Mouse (Mus musculus) gastrocnemius, adult 8-10 months (tissue): ENCODE results near the gene Slc25a20. TPM values are rescaled to one million over a fixed set of nuclear protein-coding genes. Genes with fewer than 3 reads are reported as not detected.
"Not testable (repeated sequence)": the region's sequence is repeated elsewhere in the genome, so short reads cannot be mapped to it uniquely, and the experiment has no call there.

ENCODE experiments used
- DNase-seq, 2 experiments: peaks; one replicate each; pipeline ENCODE4 v3.0.0; 2022; ENCODE audit warnings: low spot score in 2 of 2
- total RNA-seq, 4 experiments: library from RNA; stranded (reverse); gene quantifications; 2 replicates each; pipeline ENCODE4 v1.2.4; 2022

The Slc25a20 gene
- 10 to 100 TPM; 62.5 to 78.8 (median 68.7) TPM for total RNA-seq

GRCm38 (mm10) chr9:108661677-108662612, at the start of gene Slc25a20:
Gene Slc25a20, plus strand, starts transcription at chr9:108662088.
- DNase-seq, result peak; percentile 57 to 79

- DNase-seq, result no peak
These were observed 44.6 kb upstream of the Slc25a20 start for GRCm38 (mm10) chr9:108617301-108617700.

DNA sequence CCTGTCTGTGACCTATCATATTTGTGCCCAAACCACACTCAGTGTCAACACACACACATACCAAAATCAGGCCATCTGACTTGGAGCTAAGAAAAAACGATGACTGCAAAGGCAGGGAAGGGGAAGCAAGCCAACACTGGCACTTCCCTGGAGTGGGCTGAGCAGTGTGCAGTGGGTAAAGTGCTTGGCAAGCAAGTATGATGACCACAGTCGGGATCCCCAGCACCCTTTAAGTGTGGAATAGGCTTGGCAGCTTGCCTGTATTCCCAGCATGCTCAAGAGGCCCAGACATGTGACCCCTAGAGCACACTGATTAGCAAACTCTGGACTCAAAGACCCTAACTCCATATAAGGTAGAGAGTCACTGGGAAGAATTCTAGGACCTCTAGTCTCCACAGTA, 35.4 kb upstream of the Slc25a20 start:
- no peak for DNase-seq

DNA sequence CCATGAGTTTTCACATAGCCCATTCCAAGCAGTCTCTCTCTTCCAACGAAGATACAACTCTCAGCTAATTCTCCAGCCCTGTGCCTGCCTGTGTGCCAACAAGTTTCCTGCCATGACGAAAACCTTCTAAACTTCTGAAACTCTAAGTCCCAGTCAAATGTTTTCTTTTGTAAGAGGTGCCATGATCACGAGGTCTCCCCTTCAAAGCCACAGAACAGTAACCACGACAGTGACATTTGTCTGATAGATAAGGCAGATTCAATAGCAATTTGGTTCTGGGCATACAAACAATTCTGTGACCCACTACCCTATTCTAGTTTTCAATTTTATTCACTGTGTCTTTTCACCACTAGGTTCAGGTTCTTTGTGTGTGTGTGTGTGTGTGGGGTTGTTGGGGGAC, 33.7 kb upstream of the Slc25a20 start:
- no peak for DNase-seq

DNA sequence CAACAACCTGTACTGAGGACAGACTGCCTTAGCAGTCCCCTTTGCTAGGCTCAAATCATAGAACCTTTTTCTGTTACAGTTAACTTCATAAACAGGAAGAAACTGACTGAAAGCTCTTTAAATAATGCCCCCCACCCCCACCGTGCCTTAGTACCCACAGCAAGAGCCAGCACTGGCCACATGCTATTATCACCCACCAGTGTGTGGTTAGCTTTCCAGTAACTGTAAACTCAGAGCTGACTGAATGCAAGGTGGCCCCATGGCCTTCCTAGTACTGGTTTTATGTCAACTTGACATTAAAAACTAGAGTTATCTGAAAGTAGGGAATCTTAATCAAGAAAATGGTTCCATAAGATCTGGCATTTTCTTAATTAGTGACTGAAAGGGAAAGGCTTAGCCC, 31.2 kb upstream of the Slc25a20 start:
- DNase-seq, result no peak

DNA sequence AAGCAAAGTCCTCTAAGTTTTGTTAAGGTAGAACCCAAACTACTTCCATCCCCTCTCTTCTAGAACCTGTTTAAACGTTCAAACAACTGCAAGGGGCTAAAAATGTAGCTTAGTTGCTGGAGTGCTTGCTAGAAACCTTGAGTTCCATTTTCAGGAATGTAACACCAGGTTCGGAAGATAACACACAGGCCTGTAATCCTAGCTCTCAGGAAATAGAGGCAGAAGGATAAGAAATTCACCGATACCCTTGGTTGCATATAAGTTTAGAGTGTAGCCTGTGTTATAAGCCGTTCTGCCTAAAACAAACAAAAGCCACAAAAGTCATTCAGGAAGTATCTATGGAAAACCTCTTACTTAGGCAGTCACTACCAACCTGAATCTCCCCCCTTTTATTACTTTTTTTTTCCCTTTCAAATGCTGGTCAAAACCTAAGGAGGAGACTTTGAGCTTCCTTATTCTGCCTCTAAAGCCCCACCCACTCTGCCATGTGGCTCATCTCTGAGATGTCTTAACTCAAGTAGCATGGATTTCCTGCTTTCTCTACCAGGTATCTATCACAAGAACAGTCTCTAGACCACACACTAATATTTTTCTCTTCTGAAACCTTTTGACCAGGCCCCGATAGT, 30.1 kb upstream of the Slc25a20 start:
- no peak for DNase-seq

DNA sequence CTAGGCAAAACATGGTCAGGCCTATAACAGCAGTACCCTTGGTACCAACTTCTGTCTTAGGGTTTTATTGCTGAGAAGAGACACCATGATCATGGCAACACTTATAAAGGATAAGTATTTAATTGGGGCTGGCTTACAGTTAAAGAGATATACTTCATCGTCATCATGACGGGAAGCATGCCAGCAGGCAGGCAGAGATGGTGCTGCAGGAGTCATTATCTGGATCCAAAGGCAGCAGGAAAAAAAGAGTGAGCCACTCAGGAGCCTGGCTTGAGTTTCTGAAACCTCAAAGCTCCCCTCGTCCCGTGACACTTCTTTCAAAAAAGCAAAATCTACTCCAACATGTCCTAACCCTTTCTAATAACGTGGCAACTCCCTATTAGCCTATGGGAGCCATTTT, 29.5 kb upstream of the Slc25a20 start:
- no peak for DNase-seq

DNA sequence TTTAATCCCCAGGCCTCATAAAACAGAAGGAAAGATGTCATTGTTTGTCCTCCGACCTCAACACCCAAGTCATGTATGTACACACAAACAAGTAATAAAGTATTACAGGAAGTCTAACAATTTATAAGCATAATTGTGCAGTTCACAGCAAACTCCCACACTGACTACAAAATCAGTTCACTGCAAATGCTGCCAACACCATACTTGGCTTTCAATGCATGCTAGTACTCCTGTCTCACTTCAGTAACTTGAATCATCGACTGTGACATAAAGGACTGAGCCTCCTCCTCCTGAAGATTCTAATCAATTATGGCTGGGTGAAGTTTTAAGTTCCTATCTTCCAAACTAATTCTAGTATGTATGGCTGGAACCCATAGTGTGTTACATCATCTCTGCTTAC, 28.0 kb upstream of the Slc25a20 start:
- no peak for DNase-seq

DNA sequence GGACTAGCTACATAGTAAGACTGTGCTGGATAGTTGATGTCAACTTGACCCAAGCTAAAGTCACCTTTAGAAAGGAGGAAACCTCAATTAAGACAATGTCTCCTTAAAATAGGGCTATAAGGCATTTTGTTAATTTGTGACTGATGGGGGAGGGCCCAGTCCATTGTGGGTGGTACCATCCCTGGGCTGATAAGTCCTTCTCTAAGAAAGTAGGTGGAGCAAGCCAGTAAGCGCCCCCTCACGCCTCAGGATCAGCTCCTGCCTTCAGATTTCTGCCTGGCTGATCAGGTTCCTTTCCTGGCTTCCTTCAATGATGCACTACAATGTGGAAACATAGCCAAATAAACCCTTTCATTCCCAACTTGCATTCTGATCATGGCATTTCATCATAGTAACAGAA, 26.5 kb upstream of the Slc25a20 start:
- no peak for DNase-seq

DNA sequence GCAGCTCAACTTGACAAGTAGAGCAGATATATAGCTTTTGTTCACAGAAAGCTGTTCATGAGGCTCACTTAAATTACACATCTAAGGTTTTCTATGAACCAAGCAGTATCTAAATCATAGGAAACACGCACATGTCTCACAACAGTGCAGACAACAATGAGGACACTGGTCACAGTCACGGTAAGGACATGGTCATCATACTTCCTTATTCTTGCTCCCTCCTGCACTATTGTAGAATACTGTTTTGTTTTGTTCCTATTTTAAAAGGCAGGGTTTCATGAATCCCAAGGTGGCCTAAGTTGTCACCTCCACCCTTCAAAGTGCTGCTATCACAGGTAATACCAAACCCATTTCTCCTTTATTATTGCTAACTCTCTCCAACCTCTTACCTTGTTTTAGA, 22.1 kb upstream of the Slc25a20 start:
- no peak for DNase-seq

DNA sequence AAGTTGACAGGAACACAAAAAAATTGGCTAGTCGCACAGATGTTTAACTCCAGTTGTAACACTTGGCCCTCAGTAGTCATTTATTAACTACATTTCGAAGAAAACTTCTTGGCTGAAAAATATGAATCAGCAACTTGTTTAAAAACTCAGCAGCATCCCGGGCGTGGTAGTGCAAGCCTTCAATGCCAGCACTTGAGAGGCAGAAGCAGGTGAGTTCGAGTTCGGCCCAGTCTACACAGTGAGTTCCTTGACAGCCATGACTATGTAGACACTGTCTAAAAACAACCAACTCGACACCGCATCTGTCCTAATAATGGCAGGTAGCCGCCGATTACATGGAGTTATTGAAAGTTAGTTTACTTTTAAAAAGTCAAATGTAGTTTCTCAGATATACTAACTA, 13.7 kb upstream of the Slc25a20 start:
- no peak for DNase-seq

- peak; percentile 78 to 85 for DNase-seq
These were observed 13.0 kb upstream of the Slc25a20 start, which contains the start of gene Arih2 for GRCm38 (mm10) chr9:108648611-108649560. Gene Arih2, minus strand, starts transcription at chr9:108649386.

GRCm38 (mm10) chr9:108649561-108650440, 12.1 kb upstream of the Slc25a20 start:
- DNase-seq, result no peak

DNA sequence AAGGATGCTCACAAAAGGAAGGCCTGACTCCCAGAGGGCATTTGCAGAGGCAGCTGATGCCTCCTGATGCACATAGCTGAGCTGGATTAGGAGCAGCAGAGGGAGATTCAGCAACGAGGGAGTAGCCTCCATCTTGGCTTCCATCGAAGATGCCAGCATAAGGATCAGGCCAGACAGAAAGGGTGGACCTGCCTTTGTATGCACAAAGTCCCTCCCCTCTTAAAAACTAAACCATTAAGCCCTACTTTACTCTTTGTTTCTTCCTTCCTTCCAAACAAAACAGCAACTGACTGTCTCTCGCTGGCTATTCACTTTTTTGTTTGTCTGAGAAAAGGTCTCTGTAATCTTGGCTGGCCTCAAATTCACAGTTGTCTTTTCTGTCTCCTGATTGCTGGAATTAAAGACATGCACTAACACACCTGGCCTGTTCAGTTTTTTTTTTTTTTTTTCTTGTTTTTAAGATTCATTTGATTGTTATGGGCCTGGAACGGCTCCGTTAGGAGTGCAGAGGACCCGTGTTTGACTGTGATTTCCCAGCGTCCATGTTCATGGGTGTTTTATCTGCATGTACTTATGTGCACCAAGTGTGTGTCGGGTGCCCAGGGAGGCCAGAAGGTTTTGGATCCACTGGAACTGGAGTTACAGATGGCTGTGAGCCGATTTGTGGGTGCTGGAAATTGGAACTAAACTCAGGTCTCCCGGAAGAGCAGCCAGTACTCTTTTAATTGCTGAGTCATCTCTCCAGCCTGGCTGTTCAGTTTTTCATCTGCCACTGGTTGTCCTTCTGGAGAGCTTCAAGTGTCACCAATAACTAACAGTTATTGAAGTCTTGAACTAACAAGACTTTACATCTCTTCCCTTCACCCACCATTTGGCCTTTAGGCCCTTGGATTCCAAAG, 7.1 kb upstream of the Slc25a20 start:
- no peak for DNase-seq

DNA sequence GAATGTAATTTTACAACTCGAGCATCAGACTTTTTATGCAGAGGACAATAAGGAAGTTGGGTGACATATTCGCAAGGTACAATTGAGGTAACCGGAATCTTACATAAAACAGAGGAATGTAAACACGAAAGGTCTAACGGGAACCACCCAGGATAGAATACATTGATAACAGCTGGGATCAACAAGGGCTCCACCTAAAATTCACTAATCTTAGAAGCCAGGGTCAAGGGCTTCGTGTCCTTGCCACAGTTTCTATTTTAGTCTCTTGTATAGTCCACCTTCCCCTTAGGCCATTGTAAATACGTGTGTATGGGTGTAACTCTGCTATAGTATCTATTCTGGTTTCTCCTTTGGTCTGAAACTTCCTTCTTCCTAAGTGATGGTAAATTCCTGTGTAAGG, 6.0 kb upstream of the Slc25a20 start:
- DNase-seq, result not testable (repeated sequence)

DNA sequence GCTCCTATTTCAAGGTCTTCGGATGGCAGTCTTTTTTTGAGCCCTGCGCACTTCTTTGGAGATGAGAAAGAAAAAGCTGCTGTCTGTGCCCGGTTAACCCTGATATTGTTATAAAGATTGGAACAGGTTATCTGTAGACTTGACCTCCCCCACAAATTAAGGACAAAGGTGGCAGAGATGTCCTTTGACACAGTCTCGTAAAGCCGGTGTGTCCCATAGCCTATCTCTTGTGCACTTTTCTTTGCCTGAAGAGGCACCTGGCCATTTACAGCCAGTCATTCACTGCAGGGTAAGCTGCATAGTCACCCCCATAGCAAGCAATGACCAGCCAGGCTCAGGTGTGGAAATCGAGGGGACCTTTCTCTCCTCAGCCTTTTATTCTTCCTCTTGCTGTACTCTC, 772 bp downstream of the Slc25a20 start:
- DNase-seq, result no peak

- DNase-seq, result no peak
These were observed 8.0 kb downstream of the Slc25a20 start for GRCm38 (mm10) chr9:108669875-108670274.

- no peak for DNase-seq
These were observed 11.3 kb downstream of the Slc25a20 start for GRCm38 (mm10) chr9:108673151-108673550.

GRCm38 (mm10) chr9:108680026-108680425, 18.1 kb downstream of the Slc25a20 start:
- DNase-seq, result no peak
